Mouse (Mus musculus) hindbrain, embryonic 12.5 days (tissue): ENCODE measurements at regions not wholly inside any gene's neighbourhood (a gene's known extent, or its start where the extent isn't known, plus 50 kb on each side); places are given as distances from the start of the nearest gene placed in this dataset.

Source experiments
- ATAC-seq: fragments of 200-750 bp; cut with Nextera tagmentation; 2 replicates; pipeline ENCODE4 v1.8.0; 2017; ENCODE audit warnings: moderate TSS enrichment; ENCODE audit not compliant: low FRiP score
- H3K27ac ChIP-seq: fragments of 300-500 bp; sonication (generic); 2 replicates; pipeline ENCODE4 v1.5.1; 2016; ENCODE audit warnings: mild to moderate bottlenecking
- H3K27me3 ChIP-seq: fragments of 300-500 bp; sonication (generic); 2 replicates; pipeline ENCODE4 v1.6.1; 2016; ENCODE audit warnings: mild to moderate bottlenecking
- H3K36me3 ChIP-seq: fragments of 300-500 bp; sonication (generic); 2 replicates; pipeline ENCODE4 v1.6.1; 2016; ENCODE audit warnings: mild to moderate bottlenecking
- H3K4me1 ChIP-seq: fragments of 300-500 bp; sonication (generic); 2 replicates; pipeline ENCODE4 v1.6.1; 2016
- H3K4me2 ChIP-seq: fragments of 300-500 bp; sonication (generic); replicated peaks from 2 replicates; pipeline ENCODE4 v1.6.1; 2016; ENCODE audit warnings: mild to moderate bottlenecking
- H3K4me3 ChIP-seq: fragments of 300-500 bp; sonication (generic); 2 replicates; pipeline ENCODE4 v1.5.1; 2016; ENCODE audit warnings: mild to moderate bottlenecking
- H3K9ac ChIP-seq: fragments of 300-500 bp; sonication (generic); 2 replicates; pipeline ENCODE4 v1.6.1; 2016; ENCODE audit warnings: mild to moderate bottlenecking, moderate library complexity
- H3K9me3 ChIP-seq: fragments of 300-500 bp; sonication (generic); replicated peaks from 2 replicates; pipeline ENCODE4 v1.6.1; 2016; ENCODE audit warnings: mild to moderate bottlenecking
- WGBS: fragments of 180-500 bp; shearing (Covaris S2); methylation state at CpG from one replicate; pipeline ENCODE4 v1.1.7; 2016; 5-methylcytosine and 5-hydroxymethylcytosine counted together

GRCm38 (mm10) chr1:18524485-18524884, 259.5 kb upstream of the Defb41 start:
- Histone ChIP-seq H3K36me3 (no peaks in the 10 kb centered on the region), H3K4me1 (no peaks in the 10 kb centered on the region), H3K9ac (no peak overlapping the region), H3K27me3 (no peaks in the 10 kb centered on the region), H3K4me2 (no peak overlapping the region), H3K4me3 (no peak overlapping the region), H3K27ac (no peak overlapping the region), H3K9me3 (no peaks in the 10 kb centered on the region)
- no peak for ATAC-seq
- 85% methylated on average over 2 of the region's 2 CpGs for WGBS

DNA sequence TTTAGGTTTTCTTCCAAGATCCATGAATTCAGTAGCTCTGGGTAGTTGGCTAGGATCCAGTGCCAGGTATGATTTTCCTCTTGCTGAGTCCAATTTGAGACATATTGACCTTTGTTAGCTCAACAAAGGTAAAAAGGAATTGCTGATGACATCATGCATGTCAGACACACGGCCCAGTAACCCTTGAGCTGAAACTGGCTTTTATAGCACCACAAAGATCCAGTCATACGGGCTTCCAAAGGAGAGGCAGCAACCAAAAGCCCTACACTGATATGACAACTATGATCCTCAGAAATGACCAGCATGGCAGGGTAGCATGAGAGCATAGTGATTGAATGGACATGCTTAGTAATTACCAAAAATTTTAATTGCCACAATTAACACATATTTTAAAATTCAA, 258.0 kb upstream of the Defb41 start:
- ATAC-seq = no peak
- WGBS = 72% methylated on average over 2 of the region's 2 CpGs
- Histone ChIP-seq H3K4me1 (no peaks in the 10 kb centered on the region), H3K27ac (no peak overlapping the region), H3K4me2 (no peak overlapping the region), H3K36me3 (no peaks in the 10 kb centered on the region), H3K9ac (no peak overlapping the region), H3K4me3 (no peak overlapping the region), H3K27me3 (no peaks in the 10 kb centered on the region), H3K9me3 (no peaks in the 10 kb centered on the region)

GRCm38 (mm10) chr1:18512764-18513163, 247.8 kb upstream of the Defb41 start:
- no peak overlapping the region for H3K4me2 ChIP-seq
- WGBS = 85% methylated on average over 3 of the region's 3 CpGs
- H3K27ac ChIP-seq = no peak overlapping the region
- no peaks in the 10 kb centered on the region for H3K9me3 ChIP-seq
- H3K4me1 ChIP-seq = no peaks in the 10 kb centered on the region
- no peak for ATAC-seq
- H3K27me3 ChIP-seq = no peaks in the 10 kb centered on the region
- no peak overlapping the region for H3K9ac ChIP-seq
- H3K36me3 ChIP-seq = no peaks in the 10 kb centered on the region
- H3K4me3 ChIP-seq = no peak overlapping the region

GRCm38 (mm10) chr1:18498556-18498955, 233.6 kb upstream of the Defb41 start:
- Histone ChIP-seq H3K4me3 (no peak overlapping the region), H3K27ac (no peak overlapping the region), H3K27me3 (no peaks in the 10 kb centered on the region), H3K4me2 (no peak overlapping the region), H3K9ac (no peak overlapping the region), H3K9me3 (no peaks in the 10 kb centered on the region), H3K36me3 (no peaks in the 10 kb centered on the region), H3K4me1 (no peaks in the 10 kb centered on the region)
- no peak for ATAC-seq
- 85% methylated on average over 3 of the region's 3 CpGs for WGBS

DNA sequence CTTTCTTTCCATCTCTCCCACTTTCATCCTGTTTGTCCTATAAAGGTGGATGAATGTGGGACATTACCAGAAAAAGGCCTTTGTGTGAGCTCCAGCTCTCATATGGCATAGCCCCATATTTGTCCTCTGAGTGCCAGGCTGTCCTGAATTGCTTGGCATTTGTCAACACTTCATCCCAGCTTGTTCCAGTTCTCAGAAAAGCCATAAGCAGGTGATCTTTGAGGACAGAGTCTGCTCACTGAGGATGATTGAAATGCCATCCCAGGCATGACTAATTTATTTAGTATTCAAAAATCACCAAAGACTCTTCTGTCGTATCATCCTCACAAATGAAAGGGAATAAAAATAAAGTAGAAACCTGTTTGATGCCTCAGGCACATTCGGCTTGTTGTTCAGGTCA, 203.6 kb upstream of the Defb41 start:
- no peaks in the 10 kb centered on the region for H3K27me3 ChIP-seq
- H3K4me1 ChIP-seq = 0 out of 2 replicates have a peak, but pooled peaks cover 4% of the 10 kb centered on the region
- H3K27ac ChIP-seq = no peak overlapping the region
- H3K9me3 ChIP-seq = no peaks in the 10 kb centered on the region
- H3K9ac ChIP-seq = no peak overlapping the region
- no peak for ATAC-seq
- no peaks in the 10 kb centered on the region for H3K36me3 ChIP-seq
- no peak overlapping the region for H3K4me2 ChIP-seq
- 63% methylated on average over 2 of the region's 2 CpGs for WGBS
- H3K4me3 ChIP-seq = no peak overlapping the region

- no peak for ATAC-seq
- no peak overlapping the region for H3K27ac ChIP-seq
- H3K4me3 ChIP-seq = no peak overlapping the region
- no peaks in the 10 kb centered on the region for H3K27me3 ChIP-seq
- H3K4me2 ChIP-seq = no peak overlapping the region
- H3K9ac ChIP-seq = no peak overlapping the region
- WGBS = 78% methylated on average over 3 of the region's 3 CpGs
- H3K4me1 ChIP-seq = 0 out of 2 replicates have a peak, but pooled peaks cover 8% of the 10 kb centered on the region
- no peaks in the 10 kb centered on the region for H3K36me3 ChIP-seq
- no peaks in the 10 kb centered on the region for H3K9me3 ChIP-seq
Measured at GRCm38 (mm10) chr1:18465303-18465829, 200.4 kb upstream of the Defb41 start.

GRCm38 (mm10) chr1:18463218-18463617, 198.3 kb upstream of the Defb41 start:
- Histone ChIP-seq H3K9ac (no peak overlapping the region), H3K27ac (no peak overlapping the region; the same call in 1 of the 2 replicates)
- whole genome bisulfite sequencing = 15% methylated on average over 1 of the region's 1 CpGs

GRCm38 (mm10) chr1:18416297-18416732, 151.4 kb upstream of the Defb41 start:
- no peak overlapping the region for H3K4me3 ChIP-seq
- peak; percentile 95 for ATAC-seq
- H3K9ac ChIP-seq = no peak overlapping the region
- no peaks in the 10 kb centered on the region for H3K9me3 ChIP-seq
- WGBS = 14% methylated on average over 3 of the region's 3 CpGs
- no peaks in the 10 kb centered on the region for H3K27me3 ChIP-seq
- H3K4me1 ChIP-seq = peaks cover 9% of the 10 kb centered on the region
- H3K27ac ChIP-seq = peak overlapping the region; percentile 70
- peak overlapping the region; percentile 27 for H3K4me2 ChIP-seq
- no peaks in the 10 kb centered on the region for H3K36me3 ChIP-seq

More at GRCm38 (mm10) chr1:18463218-18463617, 198.3 kb upstream of the Defb41 start:
- Histone ChIP-seq H3K4me1 (0 out of 2 replicates have a peak, but pooled peaks cover 8% of the 10 kb centered on the region), H3K27me3 (no peaks in the 10 kb centered on the region), H3K9me3 (no peaks in the 10 kb centered on the region), H3K36me3 (no peaks in the 10 kb centered on the region), H3K4me2 (no peak overlapping the region), H3K4me3 (no peak overlapping the region)
- peak; percentile 86 for ATAC-seq

GRCm38 (mm10) chr1:18415879-18416278, 150.9 kb upstream of the Defb41 start:
- Histone ChIP-seq H3K9ac (no peak overlapping the region), H3K4me3 (no peak overlapping the region), H3K27me3 (no peaks in the 10 kb centered on the region), H3K27ac (peak overlapping the region; percentile 70), H3K4me2 (peak overlapping the region; percentile 27), H3K9me3 (no peaks in the 10 kb centered on the region), H3K4me1 (peaks cover 9% of the 10 kb centered on the region), H3K36me3 (no peaks in the 10 kb centered on the region)
- ATAC-seq = peak; percentile 41
- 28% methylated on average over 2 of the region's 2 CpGs for WGBS

- WGBS = 67% methylated on average over 2 of the region's 2 CpGs
Measured at GRCm38 (mm10) chr1:18412746-18413145, 147.8 kb upstream of the Defb41 start.

GRCm38 (mm10) chr1:18389591-18389990, 124.7 kb upstream of the Defb41 start:
- Histone ChIP-seq H3K4me1 (no peaks in the 10 kb centered on the region), H3K9ac (no peak overlapping the region), H3K27ac (no peak overlapping the region), H3K36me3 (no peaks in the 10 kb centered on the region), H3K4me2 (no peak overlapping the region), H3K4me3 (no peak overlapping the region), H3K9me3 (no peaks in the 10 kb centered on the region), H3K27me3 (no peaks in the 10 kb centered on the region)
- no peak for ATAC-seq

More at GRCm38 (mm10) chr1:18412746-18413145, 147.8 kb upstream of the Defb41 start:
- Histone ChIP-seq H3K4me1 (peaks cover 9% of the 10 kb centered on the region), H3K4me2 (no peak overlapping the region), H3K9me3 (no peaks in the 10 kb centered on the region), H3K27ac (no peak overlapping the region), H3K9ac (no peak overlapping the region), H3K27me3 (no peaks in the 10 kb centered on the region), H3K36me3 (no peaks in the 10 kb centered on the region), H3K4me3 (no peak overlapping the region)
- no peak for ATAC-seq

- 79% methylated on average over 4 of the region's 4 CpGs for WGBS
- H3K4me3 ChIP-seq = no peak overlapping the region
- H3K27ac ChIP-seq = no peak overlapping the region
- no peaks in the 10 kb centered on the region for H3K9me3 ChIP-seq
- H3K27me3 ChIP-seq = no peaks in the 10 kb centered on the region
- H3K36me3 ChIP-seq = no peaks in the 10 kb centered on the region
- H3K9ac ChIP-seq = no peak overlapping the region
- no peak overlapping the region for H3K4me2 ChIP-seq
- no peaks in the 10 kb centered on the region for H3K4me1 ChIP-seq
- no peak for ATAC-seq
Measured at GRCm38 (mm10) chr1:18384079-18384478, 119.1 kb upstream of the Defb41 start.

DNA sequence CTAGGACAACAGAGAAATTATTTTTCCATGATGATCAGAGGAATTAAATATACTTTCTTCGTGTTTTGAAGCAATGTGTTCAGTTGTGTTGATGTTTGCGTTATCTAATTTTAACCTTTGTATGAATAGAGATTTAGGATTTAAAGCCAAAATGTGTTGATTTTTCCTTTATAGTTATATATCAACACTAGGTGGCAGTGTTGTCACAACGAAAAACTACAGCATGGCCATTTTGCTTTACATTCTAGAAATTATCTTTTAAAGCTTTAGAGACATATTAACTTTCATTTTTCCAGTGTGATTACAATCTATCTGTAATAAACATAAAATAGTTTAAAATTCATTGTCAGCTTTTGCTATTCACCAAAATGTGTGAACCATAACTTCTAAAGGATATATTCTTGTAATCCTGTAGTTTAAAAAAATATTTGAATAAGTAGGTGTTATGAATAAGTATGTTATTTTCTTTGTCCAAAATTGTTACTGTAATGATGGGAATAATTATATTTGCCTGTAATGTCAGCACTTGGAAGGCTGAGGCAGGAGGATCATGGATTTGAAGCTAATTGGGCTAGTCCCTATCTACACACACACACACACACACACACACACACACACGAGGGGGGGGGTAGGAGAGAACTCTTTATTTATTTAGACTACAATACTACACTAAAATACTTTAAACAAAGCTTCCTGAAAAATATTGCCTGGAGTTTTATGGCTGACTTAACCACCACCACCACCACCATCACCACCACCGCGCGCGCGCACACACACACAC, 95.2 kb upstream of the Defb41 start:
- Histone ChIP-seq H3K4me1 (no peaks in the 10 kb centered on the region), H3K4me3 (no peak overlapping the region), H3K27ac (no peak overlapping the region), H3K9me3 (no peaks in the 10 kb centered on the region), H3K36me3 (no peaks in the 10 kb centered on the region), H3K9ac (no peak overlapping the region), H3K27me3 (no peaks in the 10 kb centered on the region), H3K4me2 (no peak overlapping the region)
- no peak for ATAC-seq
- 64% methylated on average over 9 of the region's 9 CpGs for WGBS
